Mouse (Mus musculus): ENCODE results near the gene Rnf223.

The Rnf223 gene

DNA sequence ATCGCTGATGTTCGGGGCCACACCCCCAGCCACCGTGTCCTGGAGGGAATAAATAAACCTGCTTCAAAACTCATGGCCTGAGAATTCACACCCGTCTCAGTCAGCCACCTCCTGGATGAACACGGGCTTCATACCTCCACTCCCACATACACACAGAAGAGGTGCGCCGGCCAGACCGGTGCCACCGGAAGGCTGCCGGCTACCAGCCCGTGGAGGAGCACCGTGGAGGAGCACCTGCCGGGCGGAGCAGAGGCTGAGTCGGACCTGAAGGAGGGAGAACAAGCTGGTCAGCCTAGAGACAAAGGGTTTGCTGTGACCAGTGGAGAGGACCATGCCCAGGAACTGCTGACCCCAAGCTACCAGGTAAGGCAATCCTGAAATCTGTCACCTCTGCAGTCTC, at the start of gene Rnf223:
Rnf223 (plus strand) TSS at position 78 of the 400 bp plus-strand sequence.
- DNase-seq (ENCODE audit: extremely low read depth, insufficient read length, low spot score) = no peak

DNA sequence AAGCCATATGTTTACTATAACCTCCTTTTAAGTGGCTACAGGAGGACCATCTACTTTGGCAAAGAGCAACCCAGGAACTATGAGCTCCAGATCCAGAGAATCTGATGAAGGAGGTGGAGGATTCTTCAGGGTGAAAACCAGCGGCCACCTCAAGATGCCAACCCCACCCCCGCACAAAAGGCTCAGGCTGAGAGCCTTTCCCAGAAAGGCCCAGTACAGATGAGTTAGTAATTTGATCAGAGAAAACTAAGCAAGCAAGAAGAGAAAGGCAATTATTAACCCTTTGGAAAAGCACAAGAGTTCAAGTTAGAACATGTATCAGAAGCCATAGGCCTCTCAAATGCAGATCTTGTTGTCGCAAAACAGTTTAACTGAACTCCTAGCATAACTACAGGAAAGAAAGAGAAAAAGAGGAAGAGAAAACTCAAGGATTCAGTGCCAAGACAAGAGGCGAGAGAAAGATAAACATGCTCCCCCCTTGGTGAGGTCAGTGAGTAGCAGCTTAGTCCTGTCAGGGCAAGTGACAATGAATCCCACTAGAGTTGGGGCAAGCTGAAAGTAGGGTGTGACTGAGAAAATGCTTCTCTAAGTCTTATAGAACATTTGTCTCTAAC, 47.6 kb upstream of the Rnf223 start:
- no peak for DNase-seq (ENCODE audit: extremely low read depth, insufficient read length, low spot score)

DNA sequence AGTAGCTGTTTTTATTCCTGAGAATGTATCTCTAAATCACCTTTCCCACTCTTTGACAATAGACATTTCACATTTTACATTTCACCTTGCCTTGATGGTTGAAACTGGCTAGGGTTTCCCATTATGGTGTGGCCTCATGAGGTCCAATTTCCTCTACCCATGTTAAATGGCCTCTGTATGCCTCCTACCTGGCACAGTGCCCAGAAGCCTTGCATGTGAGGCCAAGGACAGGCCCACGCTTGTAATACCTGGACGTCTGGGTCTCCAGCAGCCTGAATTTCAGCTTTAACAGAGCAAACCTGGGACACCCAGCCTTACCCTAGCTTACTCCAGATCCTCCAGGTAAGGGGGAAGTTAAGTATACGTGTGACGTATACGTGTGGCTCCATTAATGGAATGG, 47.0 kb upstream of the Rnf223 start:
- DNase-seq (ENCODE audit: extremely low read depth, insufficient read length, low spot score) = no peak

DNA sequence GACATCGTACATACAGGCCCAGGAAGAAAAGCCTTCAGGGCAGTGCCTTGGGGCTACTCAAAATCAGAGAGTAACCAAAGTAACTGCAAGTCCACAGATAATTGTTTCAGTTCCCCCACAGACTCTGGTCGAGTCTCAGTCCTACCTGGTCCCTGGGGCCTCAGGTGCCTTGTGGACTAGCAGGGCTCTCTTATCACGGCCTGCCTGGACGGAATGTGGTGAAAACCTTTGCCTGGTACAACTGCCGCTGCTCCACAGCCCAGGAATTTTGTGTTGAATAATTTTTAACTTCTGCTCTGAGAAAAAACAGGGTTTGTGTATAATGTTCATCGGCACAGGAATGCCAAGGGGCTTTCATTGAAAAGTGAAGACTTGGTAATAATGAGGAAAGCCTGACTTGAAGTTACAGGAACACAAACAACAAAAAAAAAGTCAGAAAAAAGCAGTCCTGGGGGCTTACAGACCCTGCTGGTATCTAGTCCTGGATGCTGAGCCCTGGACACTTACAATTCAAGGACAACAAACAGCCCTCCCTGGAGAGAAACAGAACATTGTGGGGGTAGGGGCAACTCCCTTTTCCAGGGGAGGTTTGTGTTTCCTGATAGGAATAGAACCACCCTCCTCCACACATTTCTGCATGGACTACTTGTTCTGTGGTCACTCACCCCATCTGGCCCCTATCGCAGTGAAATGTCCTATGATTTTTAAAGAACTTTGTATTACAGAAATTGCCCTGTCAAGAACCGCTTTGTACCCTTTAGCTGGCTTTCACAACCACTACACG, 46.0 kb upstream of the Rnf223 start:
- no peak for DNase-seq (ENCODE audit: extremely low read depth, insufficient read length, low spot score)

DNA sequence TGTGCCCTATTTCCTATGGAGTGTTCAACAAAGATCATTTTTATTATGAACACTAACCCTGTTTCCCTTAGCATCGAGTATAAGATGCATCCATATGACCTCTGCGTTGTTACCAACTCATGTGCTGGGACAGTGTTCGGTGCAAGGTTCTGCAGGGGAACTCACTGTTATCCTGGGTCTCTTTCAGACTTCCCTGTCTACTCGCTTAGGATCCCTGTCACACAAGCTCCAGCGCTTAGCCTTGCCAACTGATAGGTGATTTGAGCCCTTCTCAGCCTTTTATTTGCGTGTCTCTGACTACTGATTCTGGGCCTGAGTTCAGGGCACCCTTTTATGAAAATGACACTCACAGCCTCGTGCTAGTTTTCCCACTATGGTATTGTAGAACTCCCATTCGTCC, 45.1 kb upstream of the Rnf223 start:
- no peak for DNase-seq (ENCODE audit: extremely low read depth, insufficient read length, low spot score)

DNA sequence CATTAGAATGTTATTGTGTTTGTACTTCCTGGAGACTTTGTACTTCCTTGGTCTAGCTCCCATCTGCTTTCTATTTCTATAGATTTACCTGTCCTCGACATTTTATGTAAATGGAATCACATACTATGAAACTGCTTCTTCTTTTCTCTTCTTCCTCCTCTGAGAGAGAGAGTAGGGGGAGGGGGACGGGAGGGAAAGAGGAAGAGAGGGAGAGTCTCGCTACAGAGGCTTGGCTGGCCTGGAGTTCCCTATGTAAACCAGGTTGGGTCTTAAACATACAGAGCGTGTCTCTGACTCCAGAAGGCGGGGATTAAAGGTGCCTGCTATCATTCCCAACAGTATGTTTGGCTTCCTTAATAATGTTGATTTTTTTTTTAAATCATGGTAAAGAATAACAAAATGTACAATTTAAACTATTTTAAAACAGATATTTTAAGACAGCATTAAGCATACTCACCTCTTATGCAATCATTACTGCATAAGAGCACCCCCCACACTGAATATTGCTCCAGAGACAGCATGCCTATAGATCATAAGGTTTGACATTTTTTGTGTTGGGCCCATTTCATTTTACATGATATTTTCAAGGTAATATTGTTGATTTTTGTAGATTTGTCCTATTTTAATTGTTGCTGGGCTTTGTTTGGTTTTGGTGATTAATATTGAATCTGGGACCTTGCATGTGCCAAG, 42.8 kb upstream of the Rnf223 start:
- DNase-seq (ENCODE audit: extremely low read depth, insufficient read length, low spot score) = no peak

DNA sequence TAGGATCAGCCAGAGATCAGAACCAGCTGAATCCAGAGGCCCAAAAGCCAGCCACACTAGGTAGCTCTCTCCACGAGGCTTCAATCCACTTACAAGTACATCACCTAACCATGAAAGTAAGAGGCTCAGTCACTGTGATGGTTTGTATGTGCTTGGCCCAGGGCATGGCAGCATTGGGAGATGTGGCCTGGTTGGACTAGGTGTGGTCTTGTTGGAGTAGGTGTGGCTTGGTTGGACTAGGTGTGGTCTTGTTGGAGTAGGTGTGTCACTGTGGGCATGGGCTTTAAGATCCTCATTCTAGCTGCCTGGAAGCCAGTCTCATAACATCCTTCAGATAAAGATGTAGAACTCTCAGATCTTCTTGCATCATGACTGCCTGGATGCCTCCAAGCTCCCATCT, 39.1 kb upstream of the Rnf223 start:
- DNase-seq (ENCODE audit: extremely low read depth, insufficient read length, low spot score) = no peak

DNA sequence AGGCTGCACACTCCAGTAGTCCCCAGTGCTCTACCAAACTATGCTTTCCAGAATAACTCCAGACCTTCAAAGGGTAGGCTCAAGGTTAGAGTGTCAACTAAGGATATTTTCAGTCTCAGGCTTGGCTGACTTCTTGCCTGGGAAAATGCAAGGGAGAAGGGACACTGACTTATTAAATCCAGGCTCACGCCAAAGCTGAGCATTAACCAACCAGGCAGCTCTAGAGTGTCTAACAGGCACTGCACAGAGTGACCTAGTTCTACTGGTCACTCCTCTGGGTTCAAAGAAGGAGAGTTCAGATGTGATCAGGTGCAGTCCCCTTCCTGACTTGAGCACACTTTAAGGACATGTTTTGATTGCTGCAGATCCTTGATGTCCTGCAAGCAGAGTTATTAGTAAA, 37.5 kb upstream of the Rnf223 start:
- no peak for DNase-seq (ENCODE audit: extremely low read depth, insufficient read length, low spot score)

DNA sequence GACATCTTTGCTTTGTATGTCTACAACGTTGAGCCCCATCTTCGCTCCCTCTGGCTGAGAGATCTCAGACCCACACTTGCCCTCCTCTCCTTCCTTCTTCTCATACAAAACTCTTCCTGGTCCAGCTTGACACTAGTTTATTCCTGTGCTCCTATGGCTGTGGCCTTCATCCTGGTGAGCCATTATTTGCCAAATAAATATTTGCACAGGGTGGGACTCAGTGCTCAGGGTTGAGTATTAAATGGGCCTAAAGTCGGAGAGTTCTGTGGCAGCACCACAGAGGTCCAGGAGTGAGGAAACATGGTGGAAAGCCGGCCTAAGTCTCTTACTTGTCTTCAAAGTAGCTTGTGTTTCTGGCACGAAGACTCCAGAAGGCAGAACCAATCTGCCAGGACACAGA, 36.6 kb upstream of the Rnf223 start:
- no peak for DNase-seq (ENCODE audit: extremely low read depth, insufficient read length, low spot score)

DNA sequence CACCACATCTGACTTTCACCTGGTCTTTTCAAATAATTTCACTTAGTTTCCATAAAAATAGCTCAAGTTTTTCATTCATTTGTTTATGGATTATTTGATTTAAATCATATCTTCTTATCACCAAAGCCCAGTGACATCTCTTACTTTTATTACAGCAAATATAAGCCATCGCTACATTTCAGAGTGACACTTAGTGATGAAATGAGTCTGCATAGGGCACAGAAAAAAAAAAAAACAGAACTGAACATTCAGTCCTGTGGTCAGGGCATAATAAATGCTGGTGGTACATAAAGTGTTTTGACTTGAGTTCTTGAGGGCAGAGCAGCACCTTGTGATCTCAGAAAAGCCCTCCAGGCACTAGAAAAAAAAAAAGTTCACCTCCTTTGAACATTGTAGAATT, 34.1 kb upstream of the Rnf223 start:
- DNase-seq (ENCODE audit: extremely low read depth, insufficient read length, low spot score) = no peak

DNA sequence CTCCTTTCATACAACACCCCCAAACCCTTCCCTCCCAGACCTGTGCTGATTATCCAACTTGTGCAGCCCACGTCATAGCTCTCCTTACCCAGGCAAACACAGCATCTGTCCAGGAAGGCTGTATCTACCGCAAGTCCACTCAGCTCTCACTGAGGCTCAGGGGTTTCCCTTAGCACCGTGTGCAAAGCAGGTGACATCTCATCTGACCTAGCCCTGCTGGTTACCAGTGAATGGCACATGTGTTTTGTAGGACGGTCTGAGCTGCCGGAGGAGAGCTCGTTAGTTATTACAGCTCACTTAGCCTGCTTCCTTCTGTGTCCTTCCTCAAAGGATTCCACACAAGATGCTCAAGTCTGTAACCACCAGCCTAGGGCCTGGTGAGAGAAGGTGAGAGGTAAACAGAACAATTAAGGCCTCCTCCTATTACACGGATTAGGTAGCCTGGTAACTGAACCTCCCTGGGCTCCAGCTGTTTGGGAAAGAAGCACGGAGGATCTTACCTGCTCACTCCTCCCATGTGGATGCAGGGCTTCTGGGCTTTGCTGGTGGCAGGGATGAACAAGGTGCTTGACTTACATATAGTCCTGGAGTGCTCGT, 32.4 kb upstream of the Rnf223 start:
- DNase-seq (ENCODE audit: extremely low read depth, insufficient read length, low spot score) = no peak

DNA sequence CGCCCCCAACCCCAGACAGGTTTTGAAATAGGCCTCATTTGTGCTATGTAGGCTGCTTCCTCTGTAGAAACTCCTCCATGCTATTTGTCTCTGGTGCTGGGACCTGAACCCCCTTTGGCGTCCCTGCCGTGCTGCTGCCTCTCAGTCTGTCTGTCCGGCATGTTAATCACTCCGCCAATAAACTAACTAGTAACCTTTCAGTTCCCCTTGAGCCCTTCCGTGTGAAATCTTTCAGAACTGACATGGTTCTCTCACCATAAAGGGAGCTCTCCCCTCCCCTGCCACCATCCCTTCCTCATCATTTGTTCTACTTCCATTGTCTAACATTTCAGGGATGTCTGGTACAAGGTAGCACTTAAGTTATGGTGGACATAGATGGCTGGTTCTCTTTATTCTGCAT, 30.9 kb upstream of the Rnf223 start:
- no peak for DNase-seq (ENCODE audit: extremely low read depth, insufficient read length, low spot score)

DNA sequence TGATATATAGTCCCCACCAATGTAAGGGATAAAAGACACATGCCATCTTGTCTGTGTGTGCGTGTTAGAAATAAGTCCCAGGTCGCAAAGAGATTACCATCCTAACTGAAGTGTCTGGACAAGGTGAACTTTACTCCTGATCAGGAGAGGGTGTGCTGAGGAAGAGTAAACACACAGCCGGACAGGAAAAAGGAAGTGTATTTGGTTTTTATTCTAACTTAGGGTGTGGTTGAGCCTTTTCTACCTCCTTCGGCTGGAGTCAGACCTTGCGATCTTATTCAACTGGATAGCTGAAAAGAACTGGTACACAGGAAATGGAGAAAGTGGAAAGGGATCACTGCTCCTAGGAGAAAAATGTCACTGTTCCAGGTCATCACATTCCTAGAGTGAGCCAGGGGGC, 29.8 kb upstream of the Rnf223 start:
- DNase-seq (ENCODE audit: extremely low read depth, insufficient read length, low spot score) = no peak

DNA sequence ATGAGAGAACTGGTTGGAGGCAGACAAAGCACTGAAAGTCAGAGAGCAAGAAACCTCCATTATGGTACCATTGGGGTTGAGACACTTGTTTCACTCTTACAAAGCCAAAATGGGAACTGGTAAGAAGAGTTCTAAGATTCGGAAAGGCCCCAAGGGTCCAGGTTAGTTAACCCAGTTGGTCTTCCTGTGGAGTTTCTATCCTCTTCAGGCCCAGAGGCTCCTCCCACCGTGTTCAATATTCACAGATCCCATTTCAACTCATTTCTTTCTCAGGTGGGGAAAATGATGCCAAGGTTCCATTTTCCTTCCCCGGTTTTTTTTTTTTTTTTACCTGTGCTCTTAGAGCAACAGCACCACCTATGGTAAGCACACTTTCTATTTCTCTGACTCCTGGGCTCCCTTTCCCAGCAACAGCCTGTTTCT, 28.8 kb upstream of the Rnf223 start:
- no peak for DNase-seq (ENCODE audit: extremely low read depth, insufficient read length, low spot score)

DNA sequence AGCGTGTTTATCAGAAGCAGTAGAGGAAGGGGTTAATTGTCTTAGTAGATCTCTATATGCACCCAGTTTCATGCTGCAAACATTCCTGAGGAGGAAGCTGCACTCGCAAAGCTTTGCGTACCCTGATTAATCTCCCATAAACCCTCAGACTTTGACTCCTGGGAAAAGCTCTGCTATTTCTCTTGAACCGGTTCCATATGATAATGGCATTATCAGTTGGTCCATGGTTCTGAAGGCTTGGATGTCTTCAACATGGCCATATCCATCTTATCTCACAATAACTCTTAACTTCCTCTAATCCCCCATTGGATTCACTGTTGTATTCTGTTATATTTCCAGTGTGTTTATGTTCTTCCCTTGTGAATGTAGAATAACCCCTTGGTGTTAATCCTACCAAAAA, 27.0 kb upstream of the Rnf223 start:
- no peak for DNase-seq (ENCODE audit: extremely low read depth, insufficient read length, low spot score)

DNA sequence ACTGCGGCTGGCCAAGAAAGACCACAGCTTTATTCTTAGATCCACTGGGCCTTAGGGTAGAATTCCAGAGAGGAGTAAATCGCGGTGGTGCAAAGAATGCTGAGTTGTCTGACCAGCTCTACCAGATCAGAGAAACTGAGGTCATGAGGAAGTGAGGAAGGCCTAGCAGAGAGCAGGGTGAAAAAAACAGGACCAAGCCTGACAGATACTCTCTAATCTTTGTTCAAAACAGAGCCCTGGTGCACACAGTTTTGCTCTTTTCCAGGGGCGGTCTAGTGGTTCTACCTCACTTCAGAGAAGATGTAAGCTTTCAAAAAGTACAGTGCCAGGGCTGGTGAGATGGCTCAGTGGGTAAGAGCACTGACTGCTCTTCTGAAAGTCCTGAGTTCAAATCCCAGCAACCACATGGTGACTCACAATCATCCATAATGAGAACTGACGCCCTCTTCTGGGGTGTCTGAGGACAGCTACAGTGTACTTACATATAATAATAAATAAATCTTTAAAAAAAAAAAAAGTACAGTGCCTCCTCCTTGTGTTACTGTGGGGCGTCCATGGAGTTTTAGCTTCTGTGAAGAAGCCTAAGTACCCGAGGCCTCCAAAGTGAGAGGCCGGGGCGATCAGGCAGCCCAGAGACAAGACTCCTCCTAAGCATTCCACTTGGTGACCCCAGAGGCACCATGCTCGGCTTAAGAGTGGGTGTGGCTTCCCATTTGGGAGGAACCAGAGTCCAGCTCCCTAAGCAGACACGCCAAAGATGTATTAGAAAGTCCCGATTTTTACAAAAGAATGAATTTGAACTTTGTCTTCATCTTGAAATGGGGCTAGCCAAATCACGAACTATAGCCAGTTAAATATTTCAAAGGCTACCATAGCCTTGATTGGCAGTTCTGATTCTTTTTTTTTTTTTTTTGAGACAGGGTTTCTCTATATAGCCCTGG, 21.4 kb upstream of the Rnf223 start:
- peak; percentile 48 for DNase-seq (ENCODE audit: extremely low read depth, insufficient read length, low spot score)

DNA sequence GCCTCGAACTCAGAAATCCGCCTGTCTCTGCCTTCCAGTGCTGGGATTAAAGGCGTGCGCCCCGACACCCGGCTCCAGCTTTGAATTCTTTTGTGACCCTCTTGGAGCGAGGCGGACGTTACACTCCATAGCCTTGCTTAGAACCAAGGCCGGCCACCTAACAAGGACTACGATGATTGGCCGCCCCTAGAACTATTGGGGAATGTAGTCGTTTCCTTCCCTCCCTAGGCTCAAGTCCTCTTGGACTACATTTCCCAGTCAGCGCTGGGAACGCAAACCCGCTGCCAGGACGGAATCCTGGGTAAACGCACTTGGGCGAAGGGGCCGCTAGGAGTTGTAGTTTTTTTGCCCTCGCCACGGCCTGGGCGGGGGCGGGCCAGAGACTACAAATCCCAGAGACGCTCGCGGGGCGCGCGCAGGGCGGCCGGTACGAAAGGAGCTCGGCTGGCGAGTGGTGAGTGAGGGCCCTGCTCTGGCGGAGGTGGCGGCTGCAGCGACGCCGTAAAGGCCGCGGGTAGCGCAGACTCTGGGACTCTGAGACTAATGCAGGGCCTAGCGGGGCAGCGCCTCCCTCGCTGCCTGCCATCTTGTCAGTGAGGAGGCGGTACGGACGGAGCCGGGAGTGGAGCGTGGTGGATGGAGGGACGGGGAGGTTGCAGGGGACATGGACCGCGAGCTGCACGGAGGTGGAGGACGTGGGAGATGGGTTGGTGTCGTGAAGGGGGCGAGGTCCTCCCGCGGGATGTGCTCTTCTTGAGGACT, 20.6 kb upstream of the Rnf223 start, which contains the start of gene 9430015G10Rik:
9430015G10Rik (plus strand) TSS at position 413 of the 762 bp plus-strand sequence.
- peak; percentile 95 for DNase-seq (ENCODE audit: extremely low read depth, insufficient read length, low spot score)

DNA sequence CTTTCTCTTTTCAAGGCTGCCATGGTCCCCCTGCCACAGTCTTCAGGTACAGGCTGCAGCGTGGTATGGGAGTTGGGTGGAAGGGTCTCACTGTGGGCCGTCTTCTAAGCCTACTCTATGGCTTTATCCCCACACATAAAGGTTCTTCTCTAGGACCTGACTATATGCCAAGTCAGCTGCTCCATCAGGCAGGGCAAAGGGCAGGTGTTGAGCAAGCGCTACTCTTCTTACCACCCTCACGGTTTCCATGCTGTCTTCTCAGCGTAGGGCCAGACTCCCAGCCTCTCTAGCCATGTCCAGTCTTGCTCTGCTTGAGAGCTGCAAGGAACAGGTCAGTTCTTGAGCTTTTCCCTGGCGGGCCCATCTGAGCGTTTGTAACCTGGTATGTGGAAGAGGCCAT, 6.2 kb upstream of the Rnf223 start:
- DNase-seq (ENCODE audit: extremely low read depth, insufficient read length, low spot score) = no peak

DNA sequence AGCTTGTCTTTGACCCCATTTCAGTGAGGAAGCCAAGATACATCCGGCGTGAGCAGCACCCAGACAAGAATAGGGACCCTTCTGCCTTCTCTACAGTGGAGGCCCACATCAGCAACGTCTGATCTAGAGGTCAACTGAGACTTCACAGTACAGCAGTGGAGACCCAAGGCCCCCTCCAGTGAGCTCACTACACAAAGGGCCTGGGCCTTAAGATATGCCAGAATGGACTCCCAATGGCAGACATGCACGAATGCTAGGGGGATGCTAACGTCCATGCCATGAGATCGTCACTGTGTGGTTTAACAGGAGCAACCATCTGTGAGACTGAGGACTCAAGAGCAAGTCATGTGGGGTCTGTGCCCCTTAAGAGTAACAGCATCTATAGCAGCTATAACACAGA, 4.9 kb upstream of the Rnf223 start:
- DNase-seq (ENCODE audit: extremely low read depth, insufficient read length, low spot score) = no peak

DNA sequence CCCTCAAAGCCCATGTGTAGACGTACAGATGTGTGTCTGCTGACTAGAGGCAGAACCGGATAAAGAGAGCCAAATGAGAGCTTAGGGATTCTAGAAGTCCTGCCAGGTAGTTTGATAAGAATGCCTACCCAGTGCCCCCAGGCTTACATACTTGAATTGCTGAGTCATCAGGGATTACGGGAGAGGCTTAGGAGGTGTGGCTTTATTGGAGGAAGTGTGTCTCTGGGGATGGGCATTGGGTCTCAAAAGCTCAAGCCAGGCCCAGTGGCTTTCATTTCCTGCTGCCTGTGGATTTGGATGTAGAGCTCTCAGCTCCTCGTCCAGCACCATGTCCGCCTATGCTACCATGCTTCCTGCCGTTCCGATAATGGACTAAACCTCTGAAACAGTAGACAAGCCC, 3.5 kb upstream of the Rnf223 start:
- DNase-seq (ENCODE audit: extremely low read depth, insufficient read length, low spot score) = no peak

Data from 3134 (cell line).